Mouse (Mus musculus): ENCODE measurements around the gene Gpat2. TPM values are rescaled to one million over a fixed set of nuclear protein-coding genes. Genes with fewer than 3 reads are reported as not detected.

Gpat2 gene
- polyA plus RNA-seq, 1 experiment from 2014 or later: 0.13 TPM

GRCm38 (mm10) chr2:127479763-127480162 lies 54.8 kb downstream of the Gpat2 start:
- Histone ChIP-seq H3K9me3 (no peaks in the 10 kb centered on the region), H3K27me3 (peaks cover 60% of the 10 kb centered on the region), H3K27ac (no peak overlapping the region), H3K4me2 (no peak overlapping the region), H3K4me1 (peaks cover 40% of the 10 kb centered on the region), H3K9ac (no peak overlapping the region), H3K36me3 (no peaks in the 10 kb centered on the region), H3K4me3 (no peak overlapping the region)
- 56% methylated on average over 10 of the region's 10 CpGs for WGBS
- no peak for ATAC-seq (ENCODE audit: insufficient number of reproducible peaks, insufficient read depth, low FRiP score, low TSS enrichment, low read depth)

GRCm38 (mm10) chr2:127481841-127482532 lies 57.0 kb downstream of the Gpat2 start:
- H3K4me3 ChIP-seq: peak overlapping the region; percentile 62
- peak overlapping the region; percentile 94 for H3K4me2 ChIP-seq
- H3K4me1 ChIP-seq: peaks cover 44% of the 10 kb centered on the region
- no peaks in the 10 kb centered on the region for H3K9me3 ChIP-seq
- H3K9ac ChIP-seq: peak overlapping the region; percentile 73
- ATAC-seq (ENCODE audit: insufficient number of reproducible peaks, insufficient read depth, low FRiP score, low TSS enrichment, low read depth): peak; percentile 35; the same call in 1 of the 2 replicates
- under 1% methylated on average over 51 of the region's 59 CpGs for WGBS
- H3K27me3 ChIP-seq: peaks cover 79% of the 10 kb centered on the region
- peak overlapping the region; percentile 78 for H3K27ac ChIP-seq
- H3K36me3 ChIP-seq: no peaks in the 10 kb centered on the region

GRCm38 (mm10) chr2:127482533-127482911 lies 57.5 kb downstream of the Gpat2 start:
- peak; percentile 86 for ATAC-seq (ENCODE audit: insufficient number of reproducible peaks, insufficient read depth, low FRiP score, low TSS enrichment, low read depth)
- Histone ChIP-seq H3K36me3 (no peaks in the 10 kb centered on the region), H3K4me1 (peaks cover 44% of the 10 kb centered on the region), H3K4me2 (peak overlapping the region; percentile 94), H3K9ac (peak overlapping the region; percentile 73), H3K9me3 (no peaks in the 10 kb centered on the region), H3K27ac (peak overlapping the region; percentile 78), H3K4me3 (peak overlapping the region; percentile 62), H3K27me3 (peaks cover 79% of the 10 kb centered on the region)
- WGBS: under 1% methylated on average over 21 of the region's 21 CpGs

- under 1% methylated on average over 21 of the region's 21 CpGs for WGBS
- Histone ChIP-seq H3K4me2 (peak overlapping the region; percentile 94), H3K27me3 (peaks cover 79% of the 10 kb centered on the region), H3K36me3 (no peaks in the 10 kb centered on the region), H3K27ac (peak overlapping the region; percentile 78), H3K9ac (peak overlapping the region; percentile 73), H3K9me3 (no peaks in the 10 kb centered on the region), H3K4me1 (peaks cover 44% of the 10 kb centered on the region), H3K4me3 (peak overlapping the region; percentile 62)
- ATAC-seq (ENCODE audit: insufficient number of reproducible peaks, insufficient read depth, low FRiP score, low TSS enrichment, low read depth): no peak
These were observed 58.0 kb downstream of the Gpat2 start for GRCm38 (mm10) chr2:127483001-127483400.

GRCm38 (mm10) chr2:127484476-127485170 lies 59.6 kb downstream of the Gpat2 start:
- Histone ChIP-seq H3K27me3 (peaks cover 71% of the 10 kb centered on the region), H3K9ac (0 out of 2 replicates have a peak overlapping the region, but pooled peaks have one; percentile 32), H3K36me3 (no peaks in the 10 kb centered on the region), H3K9me3 (no peaks in the 10 kb centered on the region), H3K27ac (no peak overlapping the region), H3K4me2 (peak overlapping the region; percentile 55), H3K4me3 (peak overlapping the region; percentile 30), H3K4me1 (peaks cover 42% of the 10 kb centered on the region)
- 7% methylated on average over 19 of the region's 19 CpGs for WGBS
- ATAC-seq (ENCODE audit: insufficient number of reproducible peaks, insufficient read depth, low FRiP score, low TSS enrichment, low read depth): peak; percentile 35

Other genes with a start within 250 kb of the Gpat2 start
- gene 1810024B03Rik, start 216.9 kb upstream of the Gpat2 start, polyA plus RNA-seq (2015; fragmentation: Nextera tagmentation; extraction: Ambion mirVana): 2.3 and 2.9 TPM in 2 replicates
- 64.0 and 66.7 TPM in 2 replicates for gene Snrnp200, start 216.8 kb upstream of the Gpat2 start, polyA plus RNA-seq (2015; fragmentation: Nextera tagmentation; extraction: Ambion mirVana)
- 52.5 and 63.1 TPM in 2 replicates for gene Ciao1, start 177.4 kb upstream of the Gpat2 start, polyA plus RNA-seq (2015; fragmentation: Nextera tagmentation; extraction: Ambion mirVana)
- 26.8 and 29.4 TPM in 2 replicates for gene Tmem127, start 177.3 kb upstream of the Gpat2 start, polyA plus RNA-seq (2015; fragmentation: Nextera tagmentation; extraction: Ambion mirVana)
- 67.0 and 69.1 TPM in 2 replicates for gene Stard7, start 155.0 kb upstream of the Gpat2 start, polyA plus RNA-seq (2015; fragmentation: Nextera tagmentation; extraction: Ambion mirVana)
- 6.7 and 8.3 TPM in 2 replicates for gene Dusp2, start 89.0 kb upstream of the Gpat2 start, polyA plus RNA-seq (2015; fragmentation: Nextera tagmentation; extraction: Ambion mirVana)
- 0.30 and 0.76 TPM in 2 replicates for gene Astl, start 86.6 kb upstream of the Gpat2 start, polyA plus RNA-seq (2015; fragmentation: Nextera tagmentation; extraction: Ambion mirVana)
- 0.39 and 0.51 TPM in 2 replicates for gene Adra2b, start 62.0 kb upstream of the Gpat2 start, polyA plus RNA-seq (2015; fragmentation: Nextera tagmentation; extraction: Ambion mirVana)
- gene Fahd2a, start 19.4 kb downstream of the Gpat2 start, polyA plus RNA-seq (2015; fragmentation: Nextera tagmentation; extraction: Ambion mirVana): 31.9 and 34.8 TPM in 2 replicates
- 2.4 and 3.0 TPM in 2 replicates for gene Kcnip3, start 96.9 kb downstream of the Gpat2 start, polyA plus RNA-seq (2015; fragmentation: Nextera tagmentation; extraction: Ambion mirVana)
- 2.9 and 3.0 TPM in 2 replicates for gene Prom2, start 116.3 kb downstream of the Gpat2 start, polyA plus RNA-seq (2015; fragmentation: Nextera tagmentation; extraction: Ambion mirVana)
- gene Zfp661, start 161.9 kb downstream of the Gpat2 start, polyA plus RNA-seq (2015; fragmentation: Nextera tagmentation; extraction: Ambion mirVana): 6.0 and 6.8 TPM in 2 replicates
- 135 and 137 TPM in 2 replicates for gene Mrps5, start 162.0 kb downstream of the Gpat2 start, polyA plus RNA-seq (2015; fragmentation: Nextera tagmentation; extraction: Ambion mirVana)
- gene Mal, start 231.5 kb downstream of the Gpat2 start, polyA plus RNA-seq (2015; fragmentation: Nextera tagmentation; extraction: Ambion mirVana): 1.9 and 2.1 TPM in 2 replicates

Measured in embryonic facial prominence, embryonic 13.5 days (tissue).